Mouse (Mus musculus): ENCODE measurements around the gene Zfp296.

DNA sequence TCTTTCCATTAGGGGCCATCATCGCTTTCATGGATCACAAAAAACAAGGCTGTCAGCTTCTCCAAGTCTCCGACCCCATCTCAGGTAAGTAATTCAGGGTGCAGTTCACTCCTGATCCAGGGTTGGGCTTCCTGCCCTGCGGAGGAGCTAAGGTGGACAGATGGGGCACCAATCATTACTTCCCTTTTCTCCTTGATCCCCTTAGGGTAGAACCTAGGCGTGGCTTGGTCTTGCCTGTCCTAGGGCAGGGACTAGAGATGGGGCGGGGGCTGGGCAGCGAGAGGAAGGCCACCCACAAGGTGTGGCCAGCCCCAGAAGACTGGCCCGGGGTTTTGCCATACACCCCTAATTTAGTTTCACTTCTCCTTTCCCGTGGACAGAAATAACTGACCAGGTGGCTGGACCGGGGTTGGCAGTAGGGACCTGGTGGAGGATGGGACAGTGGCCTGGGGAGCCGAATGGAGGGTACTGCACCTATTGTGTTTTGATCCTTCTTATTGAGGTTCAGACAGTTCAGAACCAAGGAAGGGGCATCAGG lies 859 bp downstream of the Zfp296 start:
- TF ChIP-seq CTCF (conservative IDR thresholded peaks at IDR 0.05; ENCODE audit: insufficient read depth, insufficient read length, low read depth, low read length), result no peak
- no peak for TF ChIP-seq POLR2A (IDR thresholded peaks at IDR 0.05; ENCODE audit: low read depth, low read length)

All from kidney, adult 2 months (tissue).